Mouse (Mus musculus) olfactory bulb, adult 2 months (tissue): ENCODE results near the gene Prss29.

Experiments
- CTCF ChIP-seq: fragments of 200-500 bp; IDR thresholded peaks from 2 replicates; pipeline ENCODE4 v1.5.1; 2012; ENCODE audit warnings: low read depth, mild to moderate bottlenecking, low read length, moderate library complexity; ENCODE audit not compliant: insufficient read depth
- POLR2A ChIP-seq: fragments of 200-500 bp; IDR thresholded peaks from 2 replicates; pipeline ENCODE4 v1.6.1; 2012; ENCODE audit warnings: mild to moderate bottlenecking, low read depth, low read length, moderate library complexity; ENCODE audit not compliant: insufficient read depth

- TF ChIP-seq POLR2A = no peak
- no peak for TF ChIP-seq CTCF
Observed at GRCm38 (mm10) chr17:25366005-25366404, 47.6 kb downstream of the Prss29 start, which contains the start of gene Tpsb2.
